Mouse (Mus musculus): ENCODE results near the gene Pou2f1. TPM values are rescaled to one million over a fixed set of nuclear protein-coding genes. Genes with fewer than 3 reads are reported as not detected.
A peak's percentile ranks its signal among the peaks of the same experiment; 100 is the strongest.

Pou2f1 gene
- polyA plus RNA-seq, 1 experiment from 2014 or later, result 27.6 TPM

DNA sequence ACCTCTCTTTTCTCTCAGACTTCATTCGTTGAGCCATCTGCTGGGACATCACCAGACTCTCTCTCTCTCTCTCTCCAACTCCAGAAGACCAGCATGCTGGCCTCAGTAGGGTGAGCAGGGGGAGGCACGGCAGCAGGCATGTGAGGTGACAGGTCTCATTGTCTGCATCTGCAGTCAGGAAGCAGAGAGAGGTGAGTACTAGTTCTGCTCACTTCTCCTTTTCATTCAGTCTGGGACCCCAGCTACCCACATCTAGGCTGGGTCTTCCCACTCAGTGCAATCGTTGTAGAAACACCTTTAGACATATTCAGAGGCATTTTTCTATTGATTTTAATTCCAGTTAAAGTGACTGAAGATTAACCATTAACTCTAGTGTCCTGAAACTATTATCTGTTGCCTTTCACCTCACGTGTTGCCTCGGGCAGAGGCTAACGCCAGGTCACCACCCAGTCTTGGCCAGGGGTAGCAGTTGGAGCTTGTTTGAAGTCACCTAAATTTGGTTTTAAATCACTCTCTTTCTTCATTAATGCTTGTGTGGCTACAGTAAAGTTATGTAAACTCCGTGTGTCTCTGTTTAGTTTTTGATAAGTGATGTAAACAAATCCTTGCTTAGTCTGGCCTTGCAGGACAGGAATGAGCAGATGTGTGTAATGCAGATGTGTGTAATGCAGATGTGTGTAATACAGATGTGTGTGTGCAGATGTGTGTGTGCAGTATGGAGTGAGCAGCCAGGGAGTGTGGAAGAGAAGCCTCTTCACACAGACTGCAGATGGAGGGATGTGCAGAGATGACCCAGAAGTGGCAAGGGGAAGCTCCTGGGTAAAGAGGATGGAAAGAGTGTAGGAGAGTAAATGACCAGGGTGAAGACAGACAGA, 29.4 kb upstream of the Pou2f1 start:
- Histone ChIP-seq H3K4me2 (replicated peaks) (no peak overlapping the region), H3K9me3 (no peaks in the 10 kb centered on the region), H3K27me3 (no peaks in the 10 kb centered on the region), H3K9ac (replicated peaks) (no peak overlapping the region), H3K4me1 (peaks cover 11% of the 10 kb centered on the region), H3K4me3 (no peak overlapping the region), H3K27ac (replicated peaks) (no peak overlapping the region), H3K36me3 (no peaks in the 10 kb centered on the region)
- no peak for ATAC-seq (ENCODE audit: low FRiP score, low read depth)
- WGBS, result 82% methylated on average over 7 of the region's 7 CpGs

DNA sequence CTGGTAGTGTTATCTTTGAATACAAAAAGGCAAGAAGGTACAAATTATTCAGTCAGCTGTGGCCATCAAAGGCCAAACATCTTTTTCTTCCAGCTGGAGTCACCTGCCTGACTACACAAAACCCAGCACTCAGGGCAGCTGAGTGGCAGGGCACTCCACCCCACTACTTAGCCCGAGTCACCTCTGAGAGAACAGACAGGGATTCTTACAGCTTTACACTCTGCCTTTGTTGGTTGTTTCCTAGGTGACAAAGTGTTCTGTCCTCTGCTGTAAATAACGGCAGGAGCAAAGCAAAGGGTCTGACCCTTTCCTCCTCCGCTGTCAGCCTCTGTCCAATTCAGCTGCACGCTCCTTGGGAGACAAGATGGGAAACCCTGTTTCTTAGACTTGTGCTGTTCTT, 21.5 kb upstream of the Pou2f1 start:
- H3K4me1 ChIP-seq, result peaks cover 4% of the 10 kb centered on the region
- 24% methylated on average over 4 of the region's 4 CpGs for WGBS
- no peak overlapping the region for H3K4me2 ChIP-seq (replicated peaks)
- no peak for ATAC-seq (ENCODE audit: low FRiP score, low read depth)
- H3K27me3 ChIP-seq, result no peaks in the 10 kb centered on the region
- H3K36me3 ChIP-seq, result no peaks in the 10 kb centered on the region
- no peak overlapping the region for H3K27ac ChIP-seq (replicated peaks)
- H3K9ac ChIP-seq (replicated peaks), result no peak overlapping the region
- H3K4me3 ChIP-seq, result no peak overlapping the region
- no peaks in the 10 kb centered on the region for H3K9me3 ChIP-seq

DNA sequence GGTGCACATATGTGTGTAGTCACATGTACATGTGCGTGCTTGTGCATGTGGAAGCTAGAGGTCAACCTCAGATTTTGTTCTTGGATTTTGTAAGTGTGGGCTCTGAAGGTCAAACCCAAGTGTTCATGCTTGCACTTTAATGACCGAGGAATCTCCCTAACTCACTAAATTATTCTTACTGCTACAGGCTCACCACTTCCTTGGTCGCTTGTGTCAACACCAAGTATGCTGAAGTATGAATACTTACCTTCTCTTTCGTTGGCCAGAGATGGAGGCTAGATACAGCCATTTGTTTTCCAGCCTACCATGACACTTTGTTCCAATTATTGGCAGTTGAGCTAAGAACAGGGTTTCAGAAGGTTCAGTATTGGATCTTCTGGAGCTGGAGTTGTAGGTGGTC, 14.7 kb upstream of the Pou2f1 start:
- WGBS, result 89% methylated on average over 4 of the region's 4 CpGs
- no peak overlapping the region for H3K27ac ChIP-seq (replicated peaks)
- H3K4me2 ChIP-seq (replicated peaks), result no peak overlapping the region

DNA sequence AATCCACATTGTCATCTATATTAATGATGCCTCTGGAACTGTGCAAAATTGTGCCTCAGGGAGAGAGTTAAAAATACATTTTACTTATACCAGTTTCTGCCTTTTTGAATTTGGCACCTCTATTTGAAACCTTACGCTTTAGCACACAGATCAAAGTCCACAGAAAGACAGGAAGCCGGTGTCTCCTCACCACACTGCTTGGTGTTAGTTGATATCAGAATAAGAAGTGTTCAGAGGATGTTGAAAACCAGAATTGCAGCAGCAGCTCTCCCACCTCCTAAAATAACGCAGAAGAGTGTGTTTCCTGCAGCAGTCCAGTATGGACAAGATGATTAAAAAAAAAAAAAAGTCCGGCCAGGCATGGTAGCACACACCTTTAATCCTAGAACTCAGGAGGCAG, 13.8 kb upstream of the Pou2f1 start:
- no peak overlapping the region for H3K27ac ChIP-seq (replicated peaks)
- H3K27me3 ChIP-seq, result no peaks in the 10 kb centered on the region
- H3K36me3 ChIP-seq, result no peaks in the 10 kb centered on the region
- WGBS, result 82% methylated on average over 4 of the region's 4 CpGs
- H3K9ac ChIP-seq (replicated peaks), result no peak overlapping the region
- no peak overlapping the region for H3K4me2 ChIP-seq (replicated peaks)
- no peaks in the 10 kb centered on the region for H3K4me1 ChIP-seq
- H3K9me3 ChIP-seq, result no peaks in the 10 kb centered on the region
- H3K4me3 ChIP-seq, result no peak overlapping the region
- ATAC-seq (ENCODE audit: low FRiP score, low read depth), result no peak

More for the DNA sequence above, 14.7 kb upstream of the Pou2f1 start:
- no peak for ATAC-seq (ENCODE audit: low FRiP score, low read depth)
- no peaks in the 10 kb centered on the region for H3K4me1 ChIP-seq
- H3K36me3 ChIP-seq, result no peaks in the 10 kb centered on the region
- H3K9me3 ChIP-seq, result no peaks in the 10 kb centered on the region
- no peaks in the 10 kb centered on the region for H3K27me3 ChIP-seq
- H3K9ac ChIP-seq (replicated peaks), result no peak overlapping the region
- H3K4me3 ChIP-seq, result no peak overlapping the region

DNA sequence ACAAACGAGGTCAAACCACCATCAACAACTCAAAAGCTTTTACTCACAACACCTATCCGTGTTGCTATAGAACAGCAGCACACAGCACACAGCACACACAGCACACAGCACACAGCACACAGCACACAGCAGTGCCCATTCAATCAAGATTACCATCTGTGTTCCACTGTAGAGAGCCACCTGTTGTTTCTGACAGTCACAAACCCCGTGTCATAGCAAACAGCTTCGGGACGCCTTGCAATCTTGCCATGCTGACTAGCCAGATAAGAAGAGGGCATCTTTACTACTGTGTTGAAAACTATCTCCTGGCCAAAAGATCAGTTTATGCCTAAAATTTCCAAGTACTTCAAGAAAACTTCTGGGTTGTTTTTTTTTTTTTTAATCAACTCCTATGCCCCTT, 12.1 kb upstream of the Pou2f1 start:
- Histone ChIP-seq H3K4me3 (no peak overlapping the region), H3K4me1 (no peaks in the 10 kb centered on the region), H3K9ac (replicated peaks) (no peak overlapping the region), H3K27ac (replicated peaks) (no peak overlapping the region), H3K36me3 (no peaks in the 10 kb centered on the region), H3K27me3 (no peaks in the 10 kb centered on the region), H3K9me3 (no peaks in the 10 kb centered on the region), H3K4me2 (replicated peaks) (no peak overlapping the region)
- no peak for ATAC-seq (ENCODE audit: low FRiP score, low read depth)
- WGBS, result 75% methylated on average over 5 of the region's 5 CpGs

DNA sequence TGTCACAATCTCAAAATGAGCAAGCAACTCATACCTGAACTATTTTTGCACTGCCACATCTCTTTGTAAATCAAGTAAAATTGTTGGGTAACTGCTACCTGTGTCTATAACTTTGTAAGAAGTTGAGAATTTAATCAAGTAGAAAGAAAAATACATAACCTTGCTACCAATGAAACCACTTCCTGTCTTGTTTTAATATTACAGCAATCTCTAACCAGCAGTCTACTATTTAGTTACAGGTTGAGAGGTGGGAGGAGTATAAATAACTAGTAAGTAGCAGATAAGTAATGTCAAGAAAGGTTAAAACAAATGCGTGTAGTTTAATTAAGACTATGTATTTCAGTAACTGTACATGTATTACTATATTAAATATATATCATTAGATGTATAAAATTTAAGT, 7.6 kb upstream of the Pou2f1 start:
- Histone ChIP-seq H3K4me3 (no peak overlapping the region), H3K27me3 (no peaks in the 10 kb centered on the region), H3K9me3 (no peaks in the 10 kb centered on the region), H3K9ac (replicated peaks) (no peak overlapping the region), H3K4me1 (no peaks in the 10 kb centered on the region), H3K36me3 (no peaks in the 10 kb centered on the region), H3K27ac (replicated peaks) (no peak overlapping the region), H3K4me2 (replicated peaks) (no peak overlapping the region)
- no peak for ATAC-seq (ENCODE audit: low FRiP score, low read depth)
- 90% methylated on average over 1 of the region's 1 CpGs for WGBS

DNA sequence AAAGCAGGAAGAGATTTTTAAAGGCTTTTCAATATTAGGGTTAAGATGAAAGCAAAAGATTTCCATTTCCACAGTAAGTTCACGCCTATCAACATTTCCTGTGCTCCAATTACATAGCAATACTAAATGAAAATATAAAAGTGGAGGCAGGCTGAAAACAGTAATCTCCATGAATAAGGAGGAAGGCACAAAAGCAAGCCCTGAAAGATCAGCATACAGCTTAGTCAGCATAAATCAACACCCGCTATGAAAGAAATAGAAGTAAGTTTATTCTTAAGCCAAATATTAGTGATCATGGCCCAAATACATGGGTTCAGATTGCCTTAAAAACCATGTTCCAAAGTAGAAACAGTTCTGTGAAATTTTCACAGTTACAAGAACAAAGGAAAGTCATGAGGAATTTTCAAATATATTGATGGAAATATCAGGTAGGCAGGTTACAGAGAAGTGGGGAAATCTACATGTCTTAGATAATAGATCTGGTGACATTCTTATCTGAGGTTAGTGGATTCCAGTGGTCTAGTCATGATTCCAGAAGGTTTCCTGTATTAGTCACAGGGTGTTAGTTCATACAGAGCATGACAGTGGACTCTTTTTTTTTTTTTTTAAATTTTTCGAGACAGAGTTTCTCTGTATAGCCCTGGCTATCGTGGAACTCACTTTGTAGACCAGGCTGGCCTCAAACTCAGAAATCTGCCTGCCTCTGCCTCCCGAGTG, 6.3 kb upstream of the Pou2f1 start:
- ATAC-seq (ENCODE audit: low FRiP score, low read depth), result no peak
- H3K27ac ChIP-seq (replicated peaks), result no peak overlapping the region
- H3K9ac ChIP-seq (replicated peaks), result no peak overlapping the region
- no peaks in the 10 kb centered on the region for H3K27me3 ChIP-seq
- 0 out of 2 replicates have a peak, but pooled peaks cover 2% of the 10 kb centered on the region for H3K4me1 ChIP-seq
- no peaks in the 10 kb centered on the region for H3K36me3 ChIP-seq
- H3K4me3 ChIP-seq, result no peak overlapping the region
- H3K9me3 ChIP-seq, result no peaks in the 10 kb centered on the region
- no peak overlapping the region for H3K4me2 ChIP-seq (replicated peaks)
- 91% methylated on average over 5 of the region's 5 CpGs for WGBS

DNA sequence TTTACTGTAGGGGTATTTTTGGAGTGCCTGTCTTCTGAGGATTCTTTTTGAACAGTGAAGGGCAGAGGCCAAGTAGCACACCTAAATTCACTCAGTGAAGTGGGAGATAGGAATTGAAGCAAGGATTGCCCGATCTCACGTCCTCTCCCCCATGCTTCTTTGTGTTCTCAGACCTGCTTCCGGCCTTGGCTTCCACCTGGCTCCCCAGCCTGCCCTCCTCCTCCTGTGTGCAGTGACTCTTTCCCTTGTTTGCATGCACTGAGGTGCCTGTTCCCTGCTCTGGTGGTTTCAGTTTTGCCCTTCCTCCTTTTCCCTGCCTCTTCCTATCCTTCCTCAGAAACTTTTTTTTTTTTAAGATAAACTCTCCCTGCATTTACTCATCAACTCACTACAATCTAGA, 4.5 kb upstream of the Pou2f1 start:
- no peak overlapping the region for H3K9ac ChIP-seq (replicated peaks)
- no peaks in the 10 kb centered on the region for H3K27me3 ChIP-seq
- 0 out of 2 replicates have a peak, but pooled peaks cover 2% of the 10 kb centered on the region for H3K4me1 ChIP-seq
- H3K4me2 ChIP-seq (replicated peaks), result no peak overlapping the region
- H3K4me3 ChIP-seq, result no peak overlapping the region
- ATAC-seq (ENCODE audit: low FRiP score, low read depth), result no peak
- WGBS, result 66% methylated on average over 3 of the region's 3 CpGs
- H3K36me3 ChIP-seq, result no peaks in the 10 kb centered on the region
- H3K9me3 ChIP-seq, result no peaks in the 10 kb centered on the region
- H3K27ac ChIP-seq (replicated peaks), result no peak overlapping the region

DNA sequence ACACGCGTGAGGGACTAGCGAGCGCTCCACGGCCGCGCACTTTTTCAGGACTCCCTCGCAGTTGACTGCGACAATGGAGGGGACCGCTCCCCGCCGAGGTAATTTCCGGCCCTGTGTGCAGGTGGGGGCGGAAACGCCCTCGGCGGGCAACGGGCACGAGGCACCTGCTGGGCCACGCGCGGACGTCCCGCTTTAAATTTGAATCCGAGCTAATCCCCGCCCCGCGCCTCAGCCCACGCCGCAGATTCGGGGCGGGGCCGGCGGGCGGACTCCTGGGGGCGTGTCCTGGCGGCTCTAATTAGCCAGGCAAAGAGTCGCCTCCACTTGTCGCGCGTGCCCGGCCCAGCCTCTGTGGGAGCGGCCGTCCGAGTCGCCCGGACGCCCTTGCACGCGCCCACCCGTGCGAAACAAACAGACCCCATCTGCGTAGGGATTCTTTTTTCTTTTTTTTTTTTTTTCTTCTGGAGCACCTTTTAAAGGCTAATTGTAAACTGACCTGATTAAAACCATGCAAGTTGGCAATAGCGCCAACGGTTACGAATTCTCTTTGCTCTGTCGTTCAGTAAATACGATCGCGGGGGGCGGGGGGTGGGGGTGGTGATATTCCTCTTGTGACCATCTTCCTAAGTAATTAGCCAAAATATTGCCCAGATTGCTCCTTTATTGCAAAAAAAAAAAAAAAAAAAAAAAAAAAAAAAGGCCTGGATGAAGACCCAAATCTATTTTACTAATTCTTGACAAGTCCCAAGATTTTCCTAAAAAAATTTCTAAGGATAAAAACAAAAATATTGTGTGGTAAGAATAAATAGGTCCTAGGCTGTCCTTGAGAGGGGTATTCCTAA, 924 bp upstream of the Pou2f1 start:
- peak overlapping the region; percentile 84 for H3K27ac ChIP-seq (replicated peaks)
- H3K27me3 ChIP-seq, result no peaks in the 10 kb centered on the region
- peak overlapping the region; percentile 99 for H3K4me3 ChIP-seq
- peak overlapping the region; percentile 59; the same call in 1 of the 2 replicates for H3K9ac ChIP-seq (replicated peaks)
- no peaks in the 10 kb centered on the region for H3K9me3 ChIP-seq
- WGBS, result under 1% methylated on average over 59 of the region's 61 CpGs
- H3K4me1 ChIP-seq, result peaks cover 22% of the 10 kb centered on the region
- ATAC-seq (ENCODE audit: low FRiP score, low read depth), result peak; percentile 79
- H3K36me3 ChIP-seq, result no peaks in the 10 kb centered on the region
- peak overlapping the region; percentile 59 for H3K4me2 ChIP-seq (replicated peaks)

DNA sequence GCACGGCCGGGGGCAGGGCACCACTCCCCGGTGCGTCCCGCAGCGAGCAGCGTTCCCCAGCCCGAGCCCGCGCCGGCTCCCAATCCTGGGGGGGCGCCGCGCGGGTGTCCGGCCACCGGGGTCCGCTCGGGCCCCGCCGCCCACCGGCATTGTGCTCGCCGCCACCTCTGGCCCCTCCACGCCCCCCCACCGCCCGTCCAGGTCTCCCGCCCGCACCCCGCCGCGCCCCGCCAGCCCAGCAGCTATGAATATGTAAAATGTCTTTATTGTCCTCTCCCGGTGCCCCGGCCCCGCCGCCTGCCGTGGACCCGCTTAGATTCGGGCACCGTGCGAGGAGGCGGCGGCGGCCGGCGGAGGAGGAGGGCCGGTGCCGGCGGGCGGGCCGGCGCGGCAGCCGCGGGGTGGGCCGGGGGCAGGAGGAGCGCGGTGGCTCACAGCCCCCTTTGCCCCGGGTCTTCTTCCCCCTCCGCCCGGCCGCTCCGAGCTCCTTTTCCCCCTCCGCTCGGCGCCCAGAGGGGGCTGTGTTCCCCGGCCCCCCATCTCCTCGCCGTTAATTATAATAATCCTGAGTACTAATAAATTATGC, 481 bp downstream of the Pou2f1 start:
- no peaks in the 10 kb centered on the region for H3K36me3 ChIP-seq
- ATAC-seq (ENCODE audit: low FRiP score, low read depth), result peak; percentile 36

DNA sequence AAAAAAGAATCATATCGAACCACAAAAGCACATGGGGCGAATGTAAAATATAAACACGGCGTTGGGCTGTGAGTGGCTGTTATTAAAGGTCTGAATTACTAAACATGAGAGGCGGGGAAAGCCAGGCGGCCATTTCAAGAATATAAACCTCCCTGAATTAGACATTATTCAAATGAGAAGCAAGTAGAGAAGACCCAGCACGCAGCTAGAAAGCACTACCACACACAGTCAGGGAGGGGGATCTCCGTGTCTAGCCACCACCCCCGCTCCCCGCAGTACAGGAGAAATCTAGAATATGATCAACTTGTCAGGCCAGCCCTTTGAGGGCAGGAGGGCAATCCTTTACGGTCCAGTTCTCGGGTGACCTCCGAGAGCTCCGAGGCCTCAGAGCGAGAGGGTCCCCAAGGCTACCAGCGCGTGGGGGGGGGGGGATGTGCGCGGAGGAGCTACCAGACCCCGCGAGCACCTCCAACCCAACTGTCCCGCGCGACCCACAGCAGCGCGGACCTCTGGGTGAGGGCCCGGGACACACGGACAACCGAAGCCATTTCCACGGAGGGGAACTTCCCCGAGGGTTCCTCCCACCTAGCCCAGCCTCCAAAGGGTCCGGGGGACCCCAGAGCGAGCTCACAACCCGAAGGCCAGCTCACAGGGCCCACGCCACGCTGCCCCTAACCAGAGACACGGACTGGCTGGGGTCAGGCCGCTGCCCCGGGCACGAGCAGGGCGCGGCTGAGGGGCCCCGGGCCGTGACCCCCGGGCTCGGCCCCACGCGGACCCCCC, 1.2 kb downstream of the Pou2f1 start:
- peak; percentile 13 for ATAC-seq (ENCODE audit: low FRiP score, low read depth)
- peak overlapping the region; percentile 96 for H3K27ac ChIP-seq (replicated peaks)
- H3K4me1 ChIP-seq, result peaks cover 25% of the 10 kb centered on the region
- H3K36me3 ChIP-seq, result no peaks in the 10 kb centered on the region
- peak overlapping the region; percentile 89 for H3K4me2 ChIP-seq (replicated peaks)
- 1% methylated on average over 48 of the region's 48 CpGs for WGBS
- H3K9me3 ChIP-seq, result no peaks in the 10 kb centered on the region
- H3K27me3 ChIP-seq, result no peaks in the 10 kb centered on the region
- H3K4me3 ChIP-seq, result peak overlapping the region; percentile 99
- peak overlapping the region; percentile 97 for H3K9ac ChIP-seq (replicated peaks)

More for the DNA sequence above, 481 bp downstream of the Pou2f1 start:
- no peaks in the 10 kb centered on the region for H3K9me3 ChIP-seq
- H3K4me1 ChIP-seq, result peaks cover 25% of the 10 kb centered on the region
- peak overlapping the region; percentile 89 for H3K4me2 ChIP-seq (replicated peaks)
- no peaks in the 10 kb centered on the region for H3K27me3 ChIP-seq
- WGBS, result 2% methylated on average over 22 of the region's 70 CpGs
- H3K4me3 ChIP-seq, result peak overlapping the region; percentile 99
- H3K27ac ChIP-seq (replicated peaks), result peak overlapping the region; percentile 96
- peak overlapping the region; percentile 97 for H3K9ac ChIP-seq (replicated peaks)

Data from midbrain, embryonic 12.5 days (tissue).